Mouse (Mus musculus): Measurements from ENCODE around the gene Muc20.

Muc20 gene

DNA sequence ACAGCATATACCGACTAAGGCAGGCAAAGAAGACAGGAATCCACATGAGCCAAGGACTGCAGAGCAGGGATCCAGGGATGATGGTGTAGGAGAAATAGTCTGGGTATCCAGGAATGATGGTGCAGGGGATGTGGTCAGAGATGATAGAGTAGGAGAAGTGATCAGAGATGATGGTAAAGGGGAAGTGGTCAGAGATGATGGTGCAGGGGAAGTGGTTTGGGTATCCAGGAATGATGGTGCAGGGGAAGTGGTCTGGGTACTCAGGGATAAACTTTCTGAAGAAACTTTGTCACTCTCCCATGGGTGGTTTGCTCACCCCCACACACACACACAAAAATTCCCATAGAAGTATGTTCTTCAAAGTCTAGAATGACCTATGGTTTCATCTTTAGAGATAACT, 2.1 kb downstream of the Muc20 start:
- DNase-seq = no peak

DNA sequence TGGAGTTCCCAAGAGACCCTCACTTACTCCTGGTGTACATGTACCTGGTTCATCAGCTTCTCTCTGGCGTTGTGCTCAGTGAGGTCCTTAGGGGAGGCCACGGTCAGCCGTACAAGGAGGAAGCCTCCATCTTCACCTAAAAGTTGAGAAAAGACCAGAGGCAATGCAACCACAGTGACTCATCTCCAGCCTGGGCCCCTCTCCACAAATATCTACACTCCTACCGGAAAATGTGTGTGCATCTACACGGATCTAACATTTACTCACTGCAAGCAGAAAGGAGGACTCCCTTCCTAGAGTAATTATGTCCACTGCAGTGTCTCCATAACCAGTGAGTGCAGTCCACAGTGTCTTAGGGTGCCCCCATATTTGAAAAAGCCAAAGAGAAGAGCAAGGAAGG, 7.2 kb downstream of the Muc20 start:
- no peak for DNase-seq

DNA sequence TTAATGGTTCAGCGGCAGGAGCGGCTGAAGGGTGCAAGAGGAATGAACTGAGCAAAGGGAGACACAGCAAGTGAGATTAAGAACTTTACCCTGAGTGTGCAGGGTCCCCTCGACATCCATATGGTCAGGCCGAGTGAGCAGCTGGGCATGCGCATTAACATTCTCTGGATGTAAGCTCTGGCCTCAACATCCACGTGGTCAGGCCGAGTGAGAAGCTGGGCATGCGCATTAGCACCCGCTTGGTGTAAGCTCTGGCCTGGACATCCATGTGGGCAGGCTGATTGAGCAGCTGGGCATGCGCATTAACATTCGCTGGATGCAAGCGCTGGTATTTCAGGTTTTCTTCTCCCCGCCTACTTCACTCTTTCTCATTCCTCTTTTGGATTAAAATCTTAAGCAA, 12.4 kb downstream of the Muc20 start:
- DNase-seq = no peak

DNA sequence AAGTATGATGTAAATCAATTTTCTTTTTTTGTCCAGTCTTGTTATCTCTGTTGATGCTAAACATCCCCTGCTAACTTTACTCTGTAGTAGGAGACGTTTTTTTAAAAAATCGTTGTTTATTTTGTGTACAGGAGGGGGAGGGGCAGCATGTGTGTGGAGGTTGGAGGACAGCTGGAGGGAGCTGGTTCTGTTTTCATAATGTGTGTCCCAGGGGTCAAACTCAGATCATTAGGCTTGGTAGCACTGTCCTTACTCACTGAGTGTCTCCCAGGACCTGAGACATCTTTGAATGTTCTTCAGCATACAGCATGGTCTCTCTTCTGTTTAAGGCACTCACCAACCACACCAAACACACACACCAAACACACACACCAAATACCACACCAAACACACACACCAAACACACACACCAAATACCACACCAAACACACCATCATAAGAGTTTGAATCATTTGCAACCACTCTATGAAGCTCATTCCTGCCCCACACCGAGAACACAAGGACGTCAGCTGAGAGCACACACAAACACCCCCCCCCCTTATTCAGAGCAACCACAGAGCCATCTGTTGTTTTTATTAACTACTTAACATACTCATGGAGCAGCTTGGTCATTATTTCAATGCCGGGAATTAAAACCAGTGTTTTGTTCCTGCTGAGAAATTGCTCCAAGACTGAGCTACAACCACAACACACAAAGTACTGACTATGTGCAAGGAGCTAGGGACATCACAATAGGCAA, 13.7 kb downstream of the Muc20 start:
- DNase-seq = no peak

DNA sequence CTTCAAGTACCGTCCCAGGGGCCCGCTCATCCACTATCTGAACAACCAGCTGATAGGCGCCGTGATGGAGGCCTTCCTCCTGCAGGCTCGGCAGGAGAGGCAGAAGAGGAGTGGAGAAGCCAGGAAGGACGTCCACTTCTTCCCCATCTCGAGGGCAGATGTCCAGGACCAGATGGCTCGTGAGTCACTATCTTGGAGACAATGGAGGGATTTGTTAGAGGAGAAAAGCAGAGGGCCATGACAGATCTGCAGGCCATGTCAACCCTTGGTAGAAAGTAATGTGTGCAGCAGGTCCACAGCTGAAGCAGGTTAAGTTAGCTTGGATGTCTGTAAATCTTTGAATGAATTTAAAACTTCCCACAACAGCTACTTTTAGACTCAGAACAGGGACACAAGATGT, 18.3 kb downstream of the Muc20 start:
- DNase-seq = no peak

DNA sequence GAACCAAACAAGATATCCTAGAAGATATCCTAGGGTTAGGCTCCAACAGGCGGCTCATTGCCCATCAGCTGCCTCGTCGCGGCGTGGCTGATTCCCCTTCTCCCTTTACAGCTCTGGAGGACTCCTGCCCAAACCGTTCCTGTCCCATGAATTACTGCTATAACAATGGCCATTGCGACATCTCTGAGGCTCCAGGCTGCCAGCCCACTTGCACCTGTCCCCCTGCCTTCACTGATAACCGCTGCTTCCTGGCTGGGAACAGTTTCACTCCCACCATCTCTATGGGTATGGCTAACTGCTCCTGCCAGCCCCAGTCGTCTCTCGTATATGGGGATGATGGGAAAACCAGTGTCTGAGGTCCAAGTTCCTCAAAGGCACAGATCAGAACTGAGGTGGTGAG, 20.6 kb downstream of the Muc20 start:
- DNase-seq = no peak

DNA sequence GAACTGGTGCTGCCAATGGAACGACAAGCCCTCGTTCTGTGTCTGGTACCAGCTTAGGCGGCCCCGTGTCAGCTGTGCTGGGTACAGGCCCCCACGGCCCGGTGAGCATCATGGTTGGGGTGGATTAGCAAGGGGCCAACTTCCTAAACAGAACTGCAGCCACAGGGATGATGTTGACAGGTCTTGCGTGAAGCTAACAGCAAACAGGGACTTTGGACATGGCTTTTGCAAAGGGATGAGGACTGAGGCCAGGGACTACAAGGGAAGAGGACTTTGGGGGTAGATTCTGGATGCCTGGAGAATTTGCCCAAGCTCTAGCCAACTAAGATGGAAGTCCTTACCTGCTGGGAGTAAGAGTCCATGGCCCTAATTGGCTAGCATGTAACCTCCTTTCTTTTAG, 30.3 kb downstream of the Muc20 start:
- DNase-seq = no peak

DNA sequence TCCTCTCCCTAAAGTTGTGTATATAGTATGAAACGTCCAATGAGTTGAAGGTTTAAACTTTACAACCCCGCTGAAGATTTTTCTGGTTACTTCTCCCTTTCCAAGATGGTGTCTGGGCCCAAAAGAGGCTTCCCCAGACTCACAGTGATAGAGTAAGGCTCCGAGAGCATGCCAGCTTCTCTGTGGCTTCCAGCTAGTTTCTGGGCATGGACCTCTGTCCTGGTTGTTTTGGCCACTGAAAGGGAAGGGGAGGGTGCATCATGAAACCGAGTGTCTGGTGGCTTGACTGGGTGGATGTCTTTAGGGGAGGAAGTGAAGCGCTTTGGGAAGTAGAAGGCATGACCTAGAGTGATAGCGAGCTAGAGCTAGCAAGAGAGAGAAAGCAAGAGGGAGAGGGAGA, 32.3 kb downstream of the Muc20 start:
- no peak for DNase-seq

DNA sequence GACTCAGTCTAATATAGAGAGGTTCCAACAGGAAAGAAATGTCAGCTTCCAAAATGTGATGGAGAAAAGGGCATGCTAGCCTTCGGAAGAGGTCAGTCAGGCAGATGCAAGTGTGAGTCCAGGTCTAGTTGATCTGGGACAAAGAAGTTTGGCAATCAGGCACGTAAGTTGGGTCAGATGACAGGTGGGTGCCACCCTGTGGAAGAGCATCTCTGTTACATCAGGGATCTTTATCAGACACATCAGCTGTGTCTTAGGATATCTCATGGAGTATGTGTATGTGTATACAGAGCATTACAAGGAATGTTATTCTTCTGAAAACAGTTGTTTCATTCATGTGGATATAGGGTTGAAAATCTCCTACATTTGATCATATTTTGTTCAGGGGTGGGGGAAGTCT, 32.7 kb downstream of the Muc20 start:
- no peak for DNase-seq

DNA sequence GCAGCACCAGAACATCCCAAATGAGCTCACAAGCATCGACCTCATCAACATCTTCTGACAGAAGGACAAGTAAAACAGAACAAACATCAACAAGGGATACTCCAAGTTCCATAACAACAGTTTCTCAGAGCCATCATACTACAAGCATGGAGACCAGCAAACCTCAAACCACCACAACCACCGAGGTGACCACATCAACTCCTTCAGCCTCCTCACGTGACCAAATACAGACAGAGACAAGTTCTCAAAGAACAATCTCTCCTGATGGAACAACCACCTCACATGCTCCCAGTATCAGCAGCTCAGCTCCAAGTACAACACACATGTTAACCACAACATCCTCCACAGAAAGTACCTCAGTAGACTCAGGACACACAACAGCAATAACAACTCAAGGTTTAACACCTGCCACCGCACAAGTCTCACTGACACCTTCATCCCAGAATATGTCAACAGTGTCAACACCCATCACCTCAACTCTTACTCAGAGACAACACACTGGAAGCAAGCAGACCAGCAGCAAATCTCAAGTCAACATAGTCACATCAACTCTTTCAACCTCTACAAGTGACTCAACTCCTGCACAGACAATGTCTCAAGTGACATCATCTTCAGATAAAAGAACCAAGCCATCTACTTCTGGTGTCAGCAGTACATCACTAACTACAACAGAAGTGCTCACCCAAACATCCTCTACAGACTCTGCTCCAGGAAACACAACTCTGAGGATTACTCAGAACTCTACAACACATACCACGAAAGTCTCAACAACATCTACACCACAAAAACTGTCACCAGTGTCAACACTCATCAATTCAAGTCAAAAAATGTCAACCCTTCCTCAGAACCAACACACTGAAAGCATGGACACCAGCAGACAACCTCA, 46.8 kb downstream of the Muc20 start:
- DNase-seq = no peak

DNA sequence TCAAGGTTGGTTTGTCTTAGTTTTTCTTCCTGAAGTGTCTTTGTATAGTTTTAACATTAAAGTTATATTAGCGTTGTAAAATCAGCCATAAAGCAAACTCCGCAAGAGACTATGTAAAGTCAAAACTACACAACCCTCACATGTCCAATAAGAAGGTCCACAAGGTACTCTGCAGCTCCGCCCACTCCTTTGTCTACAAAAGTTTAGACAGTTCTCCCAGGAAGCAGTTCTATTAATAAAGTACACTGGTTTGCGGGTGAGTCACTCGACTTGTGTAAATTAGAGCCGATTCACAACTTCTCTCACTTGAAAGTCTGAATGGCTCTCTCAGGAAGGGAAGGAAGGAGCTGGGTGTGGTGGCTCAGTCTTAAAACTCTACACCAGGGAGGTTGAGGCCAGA, 51.4 kb downstream of the Muc20 start:
- DNase-seq = no peak

DNA sequence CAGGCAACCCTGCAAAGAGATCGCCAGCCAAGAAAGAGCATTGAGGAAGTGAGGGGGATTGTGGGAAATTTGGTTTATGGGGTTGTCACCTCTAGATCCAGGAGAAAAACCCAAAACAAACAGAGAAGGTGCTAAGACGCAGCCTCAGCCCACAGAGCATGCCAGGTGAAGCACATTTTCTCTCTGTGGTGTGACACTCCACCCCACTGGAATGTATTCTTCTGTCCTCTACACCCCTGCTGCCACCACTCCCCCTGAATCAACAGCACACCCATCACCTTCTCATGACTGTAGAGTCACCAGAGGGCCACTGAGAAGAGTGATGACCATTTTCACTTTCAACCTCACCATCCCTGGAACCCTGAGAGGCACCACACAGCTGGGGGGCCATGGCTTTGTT, 54.5 kb downstream of the Muc20 start:
- DNase-seq = no peak

DNA sequence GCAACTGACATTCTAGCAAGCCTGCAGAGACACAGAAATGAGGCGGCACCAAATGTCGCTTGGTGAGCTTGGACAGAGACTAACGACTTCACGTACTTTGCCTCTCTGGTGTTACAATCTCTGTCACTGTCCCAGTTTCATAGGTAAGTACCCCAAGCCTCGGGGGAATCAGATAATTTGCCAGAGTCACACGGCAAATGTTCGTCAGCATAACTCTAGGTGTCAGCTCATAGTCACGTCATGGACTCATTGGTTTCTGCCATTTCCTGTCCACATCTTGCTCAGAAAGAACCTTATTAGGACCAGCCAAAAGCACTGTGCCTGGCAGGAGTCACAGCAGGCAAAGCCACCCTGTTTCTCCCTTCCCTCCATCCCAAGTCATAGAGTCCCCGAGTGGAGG, 55.9 kb downstream of the Muc20 start:
- DNase-seq = no peak

DNA sequence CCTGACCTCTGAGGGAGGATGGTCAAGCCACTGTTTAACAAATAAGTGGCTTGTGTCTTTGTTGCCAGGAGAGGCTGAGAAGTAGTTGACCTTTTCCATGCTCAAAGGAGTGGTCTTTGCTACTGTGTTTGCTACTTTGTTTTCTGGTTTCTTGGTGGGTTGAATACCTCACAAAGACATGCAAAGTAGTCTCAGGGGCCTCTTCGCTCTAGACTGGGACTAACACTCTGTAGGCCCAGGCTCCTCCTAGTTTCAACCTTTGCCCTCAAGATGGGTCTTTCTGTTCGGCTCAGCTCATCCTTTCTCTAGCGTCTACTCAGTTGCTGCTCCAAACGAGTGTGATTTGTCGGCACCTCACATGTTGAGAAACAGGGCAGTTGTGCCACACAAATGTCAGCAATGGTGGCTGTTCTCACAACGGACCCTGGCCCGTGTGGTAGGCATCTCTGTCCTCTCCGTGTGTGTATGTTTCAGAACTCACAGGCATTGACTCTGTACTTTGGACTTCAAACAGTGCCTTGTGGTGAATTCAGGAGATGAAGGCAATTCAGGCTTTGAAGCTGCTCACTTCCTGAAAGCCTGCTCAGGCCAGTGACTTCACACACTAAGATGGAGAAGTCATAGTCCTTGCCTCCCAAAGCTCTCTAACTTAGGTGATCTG, 57.1 kb downstream of the Muc20 start:
- DNase-seq = no peak

DNA sequence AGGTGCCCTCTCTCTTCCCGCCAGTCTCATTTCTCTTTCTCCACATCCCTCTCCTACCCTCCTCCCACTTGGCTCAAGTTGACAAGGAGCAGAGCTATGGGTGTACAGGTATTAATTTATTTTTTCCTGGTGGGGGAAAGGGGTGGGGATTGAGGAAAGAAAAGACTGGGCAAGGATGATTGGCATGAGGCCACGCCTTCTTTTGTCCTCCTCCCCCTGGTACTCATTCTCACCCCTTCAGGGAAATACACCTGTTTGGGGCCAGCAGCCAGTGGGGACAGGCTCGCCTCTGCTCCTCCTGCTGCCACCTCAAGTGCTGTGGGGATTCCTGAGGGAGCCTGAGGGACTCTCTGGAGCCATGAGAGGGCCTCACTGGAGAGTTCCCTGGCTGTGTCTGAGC, 61.2 kb downstream of the Muc20 start:
- no peak for DNase-seq

DNA sequence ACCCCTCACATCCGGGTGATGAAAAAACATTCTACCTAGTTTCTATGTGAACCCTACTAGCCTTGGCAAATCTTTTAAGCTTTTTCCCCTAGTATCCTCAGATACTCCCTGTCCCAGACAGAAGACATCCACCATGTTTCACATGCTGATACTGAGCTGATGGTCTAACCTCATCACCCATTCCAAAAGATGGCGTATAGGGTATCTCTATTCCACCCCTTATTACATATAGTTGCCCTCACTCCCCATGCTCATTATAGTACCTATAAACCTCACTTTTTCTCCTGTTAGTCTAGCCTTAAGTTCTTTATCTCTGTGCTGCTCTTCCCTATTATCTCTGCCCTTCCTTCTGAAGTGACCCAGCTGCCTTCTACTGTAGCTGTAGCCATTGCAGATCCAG, 61.6 kb downstream of the Muc20 start, which contains the start of gene Muc4:
Gene Muc4 (plus strand): TSS at position 301 of the 400 bp plus-strand sequence.
- DNase-seq = no peak

DNA sequence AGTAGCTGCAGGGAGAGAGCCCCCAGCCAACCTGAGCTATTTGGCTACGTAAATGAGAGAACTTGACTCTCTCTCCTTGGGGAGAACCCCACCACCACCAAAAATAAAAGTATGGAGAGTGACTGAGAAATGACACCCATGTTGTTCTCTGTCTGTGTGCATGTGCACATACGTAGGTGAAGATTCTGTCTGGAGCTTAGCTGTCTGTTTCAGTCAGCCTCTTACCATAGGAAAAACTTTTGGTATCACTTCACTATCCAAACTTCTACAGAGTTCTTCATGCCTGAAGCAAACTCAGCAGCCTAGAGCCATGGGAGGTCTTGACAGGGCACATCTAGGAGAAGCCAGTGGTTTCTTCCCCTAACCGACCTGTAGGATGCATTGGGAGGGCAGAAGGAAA, 64.0 kb downstream of the Muc20 start:
- DNase-seq = no peak

DNA sequence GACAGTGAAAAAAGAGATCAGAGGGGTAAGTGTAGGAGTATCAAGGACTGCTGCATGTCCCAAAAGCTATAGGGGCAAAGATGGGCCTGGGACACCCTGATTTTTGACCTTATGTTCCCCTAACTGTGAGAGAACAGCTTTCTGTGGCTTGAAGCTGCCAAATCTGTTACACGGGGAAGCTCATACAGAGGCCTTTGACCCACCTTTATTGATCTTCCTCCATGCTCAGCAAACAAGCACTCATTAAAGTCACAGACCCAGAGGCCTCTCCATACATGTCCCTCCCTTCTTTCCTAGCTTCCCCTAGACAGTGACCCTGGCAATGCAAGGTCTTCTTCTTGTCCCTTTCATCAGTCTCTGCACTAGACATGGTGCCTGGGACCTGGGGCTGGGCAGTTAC, 68.5 kb downstream of the Muc20 start:
- no peak for DNase-seq

DNA sequence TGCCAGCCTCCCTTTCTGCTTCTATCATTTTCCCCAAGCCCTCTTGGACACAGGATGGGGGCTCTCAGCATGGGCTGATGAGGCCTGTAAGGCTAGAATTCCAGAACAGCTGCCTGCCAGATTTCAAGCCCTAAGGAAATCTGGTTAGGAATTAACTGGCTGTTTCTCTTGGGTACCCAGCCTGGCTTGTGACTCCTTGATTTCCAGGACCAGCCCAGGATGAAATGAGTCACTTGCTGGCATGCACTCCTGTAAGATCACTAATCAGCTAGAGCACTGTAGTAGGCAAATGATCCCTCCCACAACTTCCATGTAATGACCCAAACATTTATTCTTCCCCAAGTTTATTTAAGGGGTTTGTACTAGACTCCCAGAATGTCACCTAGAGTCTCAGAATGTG, 69.0 kb downstream of the Muc20 start:
- no peak for DNase-seq

Data from thymus, adult 18-20 months (tissue).